Mouse (Mus musculus) embryonic facial prominence, embryonic 14.5 days (tissue): ENCODE results near the gene Tiam2. TPM values are rescaled to one million over a fixed set of nuclear protein-coding genes. Genes with fewer than 3 reads are reported as not detected.

Experiments
- ATAC-seq: fragments of 200-750 bp; cut with Nextera tagmentation; 2 replicates; pipeline ENCODE4 v1.8.0; 2017; ENCODE audit warnings: low read depth, moderate number of reproducible peaks, moderate TSS enrichment
- DNase-seq: peaks from one replicate; pipeline ENCODE4 v3.0.0-alpha.2; 2015; ENCODE audit warnings: low spot score
- H3K27ac ChIP-seq: fragments of 300-500 bp; sonication (generic); replicated peaks from 2 replicates; pipeline ENCODE4 v1.5.1; 2014; ENCODE audit warnings: low read depth, mild to moderate bottlenecking, low read length, moderate library complexity
- H3K27me3 ChIP-seq: fragments of 300-500 bp; sonication (generic); replicated peaks from 2 replicates; pipeline ENCODE4 v1.6.1; 2014; ENCODE audit warnings: low read length; ENCODE audit not compliant: control insufficient read depth, insufficient read depth
- H3K36me3 ChIP-seq: fragments of 300-500 bp; sonication (generic); 2 replicates; pipeline ENCODE4 v1.6.1; 2014; ENCODE audit warnings: low read length, mixed read lengths; ENCODE audit not compliant: control insufficient read depth, insufficient read depth
- H3K4me1 ChIP-seq: fragments of 300-500 bp; sonication (generic); 2 replicates; pipeline ENCODE4 v1.6.1; 2014; ENCODE audit warnings: antibody characterized with exemption, low read length; ENCODE audit not compliant: control insufficient read depth, insufficient read depth
- H3K4me2 ChIP-seq: fragments of 300-500 bp; sonication (generic); 2 replicates; pipeline ENCODE4 v1.6.1; 2014; ENCODE audit warnings: low read depth, mild to moderate bottlenecking, low read length, moderate library complexity, mixed read lengths
- H3K4me3 ChIP-seq: fragments of 300-500 bp; sonication (generic); 2 replicates; pipeline ENCODE4 v1.5.1; 2014; ENCODE audit warnings: low read depth, mild to moderate bottlenecking, low read length
- H3K9ac ChIP-seq: fragments of 300-500 bp; sonication (generic); 2 replicates; pipeline ENCODE4 v1.6.1; 2014; ENCODE audit warnings: low read depth, mild to moderate bottlenecking, low read length, moderate library complexity, mixed read lengths
- H3K9me3 ChIP-seq: fragments of 300-500 bp; sonication (generic); 2 replicates; pipeline ENCODE4 v1.6.1; 2016; ENCODE audit warnings: low read length; ENCODE audit not compliant: control insufficient read depth
- WGBS: fragments of 180-500 bp; shearing (Covaris S2); extraction: QIAGEN DNeasy Blood & Tissue Kit; methylation state at CpG from one replicate; pipeline ENCODE4 v1.1.7; 2014; 5-methylcytosine and 5-hydroxymethylcytosine counted together
- polyA plus RNA-seq: library from polyadenylated mRNA; unstranded; fragments of >200 nt; fragmentation: Nextera tagmentation; extraction: Ambion mirVana; gene quantifications from 2 replicates; pipeline ENCODE4 v1.2.1, GENCODE M21; 2014

Gene Tiam2
- polyA plus RNA-seq, 1 experiment from 2014 or later, result 19.9 TPM

DNA sequence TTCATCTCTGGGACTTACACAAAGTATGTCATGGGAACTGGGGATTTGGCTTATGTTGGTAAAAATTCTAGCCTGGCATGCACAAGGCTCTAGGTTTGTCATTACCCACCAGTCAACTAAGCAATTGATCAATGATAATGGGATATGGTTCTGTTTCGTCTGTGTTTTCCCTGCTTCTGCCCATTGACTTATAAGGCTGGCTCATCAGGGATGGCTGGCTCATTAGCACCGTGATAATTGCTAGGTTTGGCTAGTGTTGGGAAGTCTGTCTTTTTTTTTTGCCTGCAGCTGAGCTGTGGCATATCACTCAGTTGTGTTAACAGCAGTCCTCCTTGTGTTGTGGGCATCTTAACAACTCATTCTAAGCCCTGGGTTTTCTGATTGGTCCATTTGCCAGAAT, 36.8 kb downstream of the Tiam2 start:
- WGBS, result 65% methylated on average over 2 of the region's 2 CpGs
- Histone ChIP-seq H3K36me3 (peaks cover 5% of the 10 kb centered on the region; the same call in 1 of the 2 replicates), H3K4me2 (no peak overlapping the region), H3K4me3 (no peak overlapping the region), H3K4me1 (peaks cover 14% of the 10 kb centered on the region), H3K9ac (no peak overlapping the region), H3K27me3 (no peaks in the 10 kb centered on the region), H3K9me3 (no peaks in the 10 kb centered on the region), H3K27ac (no peak overlapping the region)
- DNase-seq (no peak), ATAC-seq (no peak)

DNA sequence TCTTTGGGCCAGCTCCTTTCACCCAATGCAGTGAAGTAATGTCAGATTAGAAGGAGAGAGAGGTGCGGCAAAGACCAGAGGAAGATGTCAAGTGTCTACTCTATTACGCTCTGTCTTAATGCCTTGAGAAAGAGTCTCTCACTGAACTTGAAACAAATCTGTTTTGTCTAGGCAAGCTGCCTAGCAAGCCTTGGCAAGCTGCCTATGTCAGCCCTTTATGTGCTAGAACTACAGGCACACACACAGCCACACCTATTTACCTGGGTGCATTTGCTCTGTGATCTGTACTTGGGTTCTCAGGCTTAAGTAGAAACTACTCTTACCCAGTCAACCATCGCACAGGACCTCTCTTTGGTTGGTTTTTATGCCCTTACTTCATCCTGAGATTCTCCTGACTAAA, 40.4 kb downstream of the Tiam2 start:
- Histone ChIP-seq H3K27me3 (no peaks in the 10 kb centered on the region), H3K4me1 (peaks cover 20% of the 10 kb centered on the region), H3K27ac (no peak overlapping the region), H3K9ac (no peak overlapping the region), H3K36me3 (peaks cover 5% of the 10 kb centered on the region; the same call in 1 of the 2 replicates), H3K4me2 (no peak overlapping the region), H3K4me3 (no peak overlapping the region), H3K9me3 (no peaks in the 10 kb centered on the region)
- WGBS, result 74% methylated on average over 3 of the region's 3 CpGs
- DNase-seq (peak; percentile 83), ATAC-seq (peak; percentile 60)

DNA sequence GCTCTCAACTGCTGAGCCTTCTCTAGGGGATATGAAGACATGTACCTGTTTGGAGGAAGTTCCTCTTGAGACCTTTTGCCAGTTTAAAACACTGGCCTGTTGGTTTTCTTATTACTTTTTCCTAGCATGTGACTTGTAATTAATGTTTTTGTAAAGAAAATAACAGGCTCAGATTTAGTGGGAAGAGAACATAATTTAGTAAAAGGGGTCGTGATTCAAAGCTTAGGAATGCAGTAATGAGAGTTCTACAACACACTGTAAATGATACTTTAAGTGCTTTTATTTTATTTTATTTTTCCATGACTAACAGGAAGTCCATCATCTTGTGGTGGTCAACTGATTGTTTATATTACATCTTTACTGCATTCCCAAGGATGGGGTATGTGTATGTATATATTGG, 42.0 kb downstream of the Tiam2 start:
- Histone ChIP-seq H3K4me2 (no peak overlapping the region), H3K4me3 (no peak overlapping the region), H3K9ac (no peak overlapping the region), H3K36me3 (peaks cover 5% of the 10 kb centered on the region; the same call in 1 of the 2 replicates), H3K27me3 (no peaks in the 10 kb centered on the region), H3K9me3 (no peaks in the 10 kb centered on the region), H3K27ac (0 out of 2 replicates have a peak overlapping the region, but pooled peaks have one; percentile 54), H3K4me1 (peaks cover 17% of the 10 kb centered on the region; the same call in 1 of the 2 replicates)
- DNase-seq (no peak), ATAC-seq (no peak)
- 51% methylated on average over 1 of the region's 1 CpGs for WGBS

- ATAC-seq (0 out of 2 replicates have a peak, but pooled peaks have one; percentile 56), DNase-seq (peak; percentile 63)
- no peak overlapping the region for H3K4me3 ChIP-seq
- no peak overlapping the region for H3K4me2 ChIP-seq
- 56% methylated on average over 4 of the region's 4 CpGs for WGBS
- H3K9ac ChIP-seq, result no peak overlapping the region
- H3K9me3 ChIP-seq, result no peaks in the 10 kb centered on the region
- peaks cover 17% of the 10 kb centered on the region; the same call in 1 of the 2 replicates for H3K4me1 ChIP-seq
- peaks cover 5% of the 10 kb centered on the region; the same call in 1 of the 2 replicates for H3K36me3 ChIP-seq
- H3K27me3 ChIP-seq, result no peaks in the 10 kb centered on the region
- peak overlapping the region; percentile 22 for H3K27ac ChIP-seq
These were observed 43.3 kb downstream of the Tiam2 start for GRCm38 (mm10) chr17:3369631-3370030.

DNA sequence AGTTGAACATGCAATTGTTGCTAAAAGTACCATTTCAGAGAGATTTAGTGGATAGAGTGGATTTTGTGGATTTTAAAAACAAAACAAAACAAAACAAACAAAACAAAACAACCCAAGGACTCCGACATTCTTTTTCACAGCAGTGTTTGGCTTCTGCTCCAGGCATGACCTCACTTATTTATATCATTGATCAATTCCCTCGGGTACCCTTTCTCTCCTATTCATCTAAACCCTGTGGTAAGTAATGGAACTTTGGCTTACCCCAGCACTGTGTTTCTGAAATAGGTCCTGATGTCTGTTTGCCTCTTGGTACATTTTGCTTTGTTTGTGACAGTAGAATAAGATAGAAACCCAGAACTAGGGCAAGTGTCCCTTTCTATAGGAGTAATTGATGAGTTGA, 52.2 kb downstream of the Tiam2 start:
- DNase-seq, result no peak
- Histone ChIP-seq H3K4me1 (no peaks in the 10 kb centered on the region; the same call in 1 of the 2 replicates), H3K27ac (no peak overlapping the region), H3K4me2 (no peak overlapping the region), H3K4me3 (no peak overlapping the region), H3K9ac (no peak overlapping the region), H3K27me3 (no peaks in the 10 kb centered on the region), H3K9me3 (no peaks in the 10 kb centered on the region), H3K36me3 (no peaks in the 10 kb centered on the region)
- ATAC-seq, result no peak
- 64% methylated on average over 2 of the region's 2 CpGs for WGBS

DNA sequence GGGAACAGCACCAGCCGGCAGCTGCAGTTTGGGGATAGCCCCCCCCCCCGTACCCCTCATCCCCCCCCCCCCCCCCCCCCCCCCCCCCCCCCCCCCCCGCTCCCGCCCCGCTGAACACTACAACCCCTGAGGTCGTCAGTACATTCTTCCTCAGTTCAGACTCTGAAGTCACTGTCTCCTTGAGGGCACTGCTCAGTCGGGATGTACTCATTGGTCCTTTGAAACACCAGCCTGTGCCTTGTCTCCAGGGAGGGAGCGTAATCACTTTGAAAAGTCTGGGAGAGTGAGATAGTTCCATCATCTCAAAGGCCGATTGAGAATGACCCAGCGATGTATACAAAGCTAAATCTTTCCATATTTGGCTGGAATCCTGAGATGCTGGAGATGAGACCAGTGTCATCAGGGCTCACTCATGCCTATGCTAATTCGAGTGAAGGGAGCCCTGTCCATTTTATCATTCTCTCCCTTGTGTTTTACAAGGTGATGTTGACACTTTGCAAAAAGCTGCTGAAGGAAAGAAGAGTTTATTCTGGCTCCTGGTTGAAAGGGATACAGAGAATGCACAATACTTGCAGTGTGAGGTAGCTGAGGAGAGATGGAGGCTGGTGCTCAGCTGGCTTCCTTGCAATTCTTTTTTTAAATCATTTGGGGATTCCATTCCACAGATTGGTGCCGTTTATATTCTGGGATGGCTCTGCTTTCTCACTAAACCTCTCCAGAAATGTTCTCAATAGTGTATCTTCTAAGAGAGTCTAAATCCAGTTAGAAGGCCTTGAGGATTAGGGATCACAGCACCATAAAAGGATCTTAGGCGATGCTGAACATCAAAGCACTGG, 53.6 kb downstream of the Tiam2 start:
- Histone ChIP-seq H3K36me3 (no peaks in the 10 kb centered on the region), H3K9me3 (no peaks in the 10 kb centered on the region), H3K4me3 (no peak overlapping the region), H3K27ac (no peak overlapping the region), H3K4me1 (no peaks in the 10 kb centered on the region; the same call in 1 of the 2 replicates), H3K27me3 (no peaks in the 10 kb centered on the region), H3K4me2 (no peak overlapping the region), H3K9ac (no peak overlapping the region)
- DNase-seq, result peak; percentile 14
- 37% methylated on average over 8 of the region's 13 CpGs for WGBS
- no peak for ATAC-seq

GRCm38 (mm10) chr17:3385391-3385790, 59.0 kb downstream of the Tiam2 start:
- H3K9me3 ChIP-seq, result no peaks in the 10 kb centered on the region
- H3K4me3 ChIP-seq, result no peak overlapping the region
- 69% methylated on average over 1 of the region's 1 CpGs for WGBS
- H3K36me3 ChIP-seq, result no peaks in the 10 kb centered on the region
- no peak for ATAC-seq
- no peak overlapping the region for H3K27ac ChIP-seq
- no peaks in the 10 kb centered on the region for H3K4me1 ChIP-seq
- H3K4me2 ChIP-seq, result no peak overlapping the region
- no peak for DNase-seq
- no peaks in the 10 kb centered on the region for H3K27me3 ChIP-seq
- no peak overlapping the region for H3K9ac ChIP-seq

GRCm38 (mm10) chr17:3387819-3388218, 61.4 kb downstream of the Tiam2 start:
- no peaks in the 10 kb centered on the region for H3K9me3 ChIP-seq

GRCm38 (mm10) chr17:3389741-3390140, 63.4 kb downstream of the Tiam2 start:
- ATAC-seq (no peak), DNase-seq (no peak)
- Histone ChIP-seq H3K4me2 (no peak overlapping the region), H3K9me3 (no peaks in the 10 kb centered on the region), H3K36me3 (no peaks in the 10 kb centered on the region), H3K27ac (no peak overlapping the region), H3K4me3 (no peak overlapping the region), H3K4me1 (no peaks in the 10 kb centered on the region), H3K9ac (no peak overlapping the region), H3K27me3 (no peaks in the 10 kb centered on the region)
- WGBS, result 81% methylated on average over 4 of the region's 4 CpGs

More at GRCm38 (mm10) chr17:3387819-3388218, 61.4 kb downstream of the Tiam2 start:
- 66% methylated on average over 4 of the region's 4 CpGs for WGBS
- Histone ChIP-seq H3K4me1 (no peaks in the 10 kb centered on the region), H3K27ac (no peak overlapping the region), H3K27me3 (no peaks in the 10 kb centered on the region), H3K4me2 (no peak overlapping the region), H3K36me3 (no peaks in the 10 kb centered on the region), H3K9ac (no peak overlapping the region), H3K4me3 (no peak overlapping the region)
- DNase-seq (no peak), ATAC-seq (no peak)
